Mouse (Mus musculus) adrenal gland, adult (tissue): Measurements from ENCODE around the gene Il18bp.

Experiments used
- DNase-seq, 2 experiments: peaks; one replicate each; pipeline ENCODE4 v3.0.0; 2022 to 2023; ENCODE audit warnings: low spot score in 1 of 2; ENCODE audit not compliant: inconsistent age in 2 of 2

Il18bp gene

DNA sequence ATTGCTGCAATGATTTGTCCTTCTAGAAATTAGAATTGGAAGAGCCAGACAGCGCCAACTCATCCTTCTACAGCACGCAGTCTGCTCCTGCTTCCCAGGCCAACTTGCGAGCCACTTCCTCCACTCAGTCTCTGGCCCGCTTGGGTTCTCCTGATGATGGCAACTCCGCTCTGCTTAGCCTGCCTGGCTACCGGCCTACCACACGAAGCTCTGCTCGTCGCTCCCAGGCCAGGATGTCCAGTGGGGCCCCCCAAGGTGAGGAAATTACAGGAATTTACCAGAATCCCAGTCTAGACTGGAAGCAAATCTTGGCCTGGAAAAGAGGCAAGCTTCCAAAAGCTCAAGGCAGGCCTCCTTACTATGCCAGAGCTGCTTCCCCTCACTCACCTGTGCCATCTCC, 6.6 kb downstream of the Il18bp start:
- peak in 1 of 2 experiments; percentile 64 for DNase-seq

DNA sequence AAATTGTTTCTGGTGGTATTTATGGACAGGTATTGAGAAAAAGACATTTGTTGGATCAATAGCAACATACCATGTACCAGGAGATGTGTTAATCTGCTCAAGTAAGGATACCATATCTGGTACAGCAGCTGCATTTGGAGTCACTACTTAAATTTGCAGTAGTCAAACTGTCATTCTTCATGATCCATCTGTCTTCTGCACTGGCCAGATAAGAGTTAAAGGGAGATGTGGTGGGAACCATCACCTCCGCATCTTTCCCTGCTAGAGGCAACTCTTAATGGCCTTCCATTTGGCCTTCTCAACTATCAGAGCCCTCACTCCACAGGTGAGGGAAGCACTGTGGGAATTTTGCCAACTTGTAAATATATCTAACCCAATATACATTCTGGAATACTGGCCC, 12.0 kb downstream of the Il18bp start:
- DNase-seq: no peak

DNA sequence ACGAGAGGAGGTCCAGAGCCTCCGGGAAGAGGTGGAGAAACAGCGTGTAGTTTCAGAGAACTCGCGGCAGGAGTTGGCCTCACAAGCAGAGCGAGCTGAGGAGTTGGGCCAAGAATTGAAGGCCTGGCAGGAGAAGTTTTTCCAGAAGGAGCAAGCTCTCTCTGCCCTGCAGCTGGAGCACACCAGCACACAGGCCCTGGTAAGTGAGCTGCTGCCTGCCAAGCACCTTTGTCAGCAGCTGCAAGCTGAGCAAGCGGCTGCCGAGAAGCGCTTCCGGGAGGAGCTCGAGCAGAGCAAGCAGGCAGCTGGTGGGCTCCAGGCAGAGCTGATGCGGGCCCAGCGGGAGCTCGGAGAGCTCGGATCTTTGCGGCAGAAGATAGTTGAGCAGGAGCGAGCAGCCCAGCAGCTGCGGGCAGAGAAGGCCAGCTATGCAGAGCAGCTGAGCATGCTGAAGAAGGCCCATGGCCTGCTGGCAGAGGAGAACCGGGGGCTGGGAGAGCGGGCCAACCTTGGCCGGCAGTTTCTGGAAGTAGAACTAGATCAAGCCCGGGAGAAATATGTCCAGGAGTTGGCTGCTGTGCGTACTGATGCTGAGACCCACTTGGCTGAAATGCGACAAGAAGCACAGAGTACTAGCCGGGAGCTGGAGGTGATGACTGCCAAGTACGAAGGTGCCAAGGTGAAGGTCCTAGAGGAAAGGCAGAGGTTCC, 17.4 kb downstream of the Il18bp start:
- peak in 1 of 2 experiments; percentile 54 for DNase-seq

DNA sequence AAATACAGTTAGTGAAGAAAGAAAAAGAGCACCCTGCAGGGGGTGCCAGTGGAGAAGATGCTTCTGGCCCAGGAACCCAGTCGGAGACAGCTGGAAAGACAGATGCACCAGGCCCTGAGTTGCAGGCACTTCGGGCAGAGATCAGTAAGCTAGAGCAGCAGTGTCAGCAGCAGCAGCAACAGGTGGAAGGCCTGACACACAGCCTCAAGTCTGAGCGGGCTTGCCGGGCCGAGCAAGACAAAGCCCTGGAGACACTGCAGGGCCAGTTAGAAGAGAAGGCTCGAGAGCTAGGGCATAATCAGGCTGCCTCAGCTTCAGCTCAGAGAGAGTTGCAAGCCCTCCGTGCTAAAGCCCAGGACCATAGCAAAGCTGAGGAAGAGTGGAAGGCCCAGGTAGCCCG, 18.2 kb downstream of the Il18bp start:
- DNase-seq: no peak

DNA sequence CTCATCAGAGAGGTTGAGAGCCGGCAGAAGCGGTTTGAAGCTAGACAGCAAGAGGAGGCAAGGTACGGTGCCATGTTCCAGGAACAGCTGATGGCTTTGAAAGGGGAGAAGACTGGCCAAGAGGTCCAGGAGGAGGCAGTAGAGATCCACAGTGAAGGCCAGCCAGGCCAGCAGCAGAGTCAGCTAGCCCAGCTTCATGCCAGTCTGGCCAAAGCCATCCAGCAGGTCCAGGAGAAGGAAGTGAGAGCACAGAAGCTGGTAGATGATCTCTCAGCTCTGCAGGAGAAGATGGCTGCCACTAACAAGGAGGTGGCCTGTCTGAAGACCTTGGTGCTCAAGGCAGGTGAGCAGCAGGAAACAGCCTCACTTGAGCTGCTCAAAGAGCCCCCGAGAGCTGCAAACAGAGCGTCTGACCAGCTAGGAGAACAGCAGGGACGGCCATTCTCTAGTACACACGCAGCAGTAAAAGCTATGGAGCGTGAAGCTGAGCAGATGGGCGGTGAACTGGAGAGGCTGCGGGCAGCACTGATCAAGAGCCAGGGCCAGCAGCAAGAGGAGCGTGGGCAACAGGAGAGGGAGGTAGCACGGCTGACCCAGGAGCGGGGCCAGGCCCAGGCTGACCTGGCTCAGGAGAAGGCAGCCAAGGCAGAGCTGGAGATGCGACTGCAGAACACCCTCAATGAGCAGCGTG, 18.9 kb downstream of the Il18bp start:
- no peak for DNase-seq

DNA sequence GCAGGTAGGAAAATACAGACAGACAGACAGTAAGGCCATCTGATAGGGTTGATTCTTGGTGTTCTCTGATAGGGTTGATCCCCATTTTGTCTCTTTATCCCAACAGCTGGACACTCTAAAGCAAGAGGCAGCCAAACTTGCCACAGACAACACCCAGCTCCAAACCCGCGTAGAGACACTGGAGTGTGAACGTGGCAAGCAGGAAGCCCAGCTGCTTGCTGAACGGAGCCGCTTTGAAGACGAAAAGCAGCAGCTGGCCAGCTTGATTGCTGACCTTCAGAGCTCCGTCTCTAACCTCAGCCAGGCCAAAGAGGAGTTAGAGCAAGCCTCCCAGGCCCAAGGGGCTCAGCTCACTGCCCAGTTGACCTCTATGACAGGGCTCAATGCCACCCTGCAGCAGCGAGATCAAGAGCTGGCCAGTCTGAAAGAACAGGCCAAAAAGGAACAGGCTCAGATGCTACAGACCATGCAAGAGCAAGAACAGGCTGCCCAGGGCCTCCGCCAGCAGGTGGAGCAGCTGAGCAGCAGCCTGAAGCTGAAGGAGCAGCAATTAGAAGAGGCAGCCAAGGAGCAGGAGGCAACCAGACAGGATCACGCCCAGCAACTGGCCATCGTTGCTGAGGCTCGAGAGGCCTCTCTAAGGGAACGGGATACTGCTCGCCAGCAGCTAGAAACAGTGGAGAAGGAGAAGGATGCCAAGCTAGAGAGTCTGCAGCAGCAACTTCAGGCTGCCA, 20.1 kb downstream of the Il18bp start:
- DNase-seq: peak; percentile 86 to 95

DNA sequence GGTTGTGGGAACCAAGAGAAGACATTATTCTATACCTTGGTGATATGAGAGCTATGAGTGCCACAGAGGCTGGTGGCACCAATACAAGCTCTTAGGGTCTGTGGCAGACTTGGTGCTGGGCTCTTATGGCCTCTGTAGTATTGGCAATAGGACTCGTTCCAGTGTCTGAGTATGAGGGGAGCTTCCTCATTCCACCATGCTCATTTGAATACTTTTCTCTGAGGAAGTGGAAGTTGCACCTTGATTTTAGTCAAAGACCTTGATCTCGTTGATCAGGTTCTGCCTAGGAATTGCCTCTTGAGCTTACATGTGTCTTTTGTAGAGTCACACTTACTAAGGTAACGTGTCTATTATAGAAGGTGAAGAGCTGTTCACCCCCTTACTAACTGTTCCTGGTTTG, 24.2 kb downstream of the Il18bp start:
- DNase-seq: no peak

DNA sequence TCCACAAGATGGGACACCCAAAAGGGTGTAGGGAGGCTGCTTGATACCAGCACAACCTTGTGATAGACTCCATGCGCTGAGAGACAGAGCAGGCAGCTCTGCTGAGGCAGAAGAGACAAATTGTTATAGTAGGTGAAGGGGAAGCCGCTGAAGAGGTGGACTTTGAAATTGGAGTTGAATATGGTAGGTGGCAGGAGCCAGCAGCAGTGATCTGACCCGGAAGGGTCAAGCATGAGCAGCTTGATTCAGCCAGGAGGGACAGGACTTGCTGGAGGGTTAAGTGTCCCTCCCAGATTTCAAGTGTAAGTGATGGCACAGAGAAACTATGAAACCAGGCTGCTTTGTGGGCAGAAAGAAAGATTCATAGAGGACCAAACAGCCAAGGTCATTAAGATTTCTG, 33.4 kb downstream of the Il18bp start:
- DNase-seq: no peak

DNA sequence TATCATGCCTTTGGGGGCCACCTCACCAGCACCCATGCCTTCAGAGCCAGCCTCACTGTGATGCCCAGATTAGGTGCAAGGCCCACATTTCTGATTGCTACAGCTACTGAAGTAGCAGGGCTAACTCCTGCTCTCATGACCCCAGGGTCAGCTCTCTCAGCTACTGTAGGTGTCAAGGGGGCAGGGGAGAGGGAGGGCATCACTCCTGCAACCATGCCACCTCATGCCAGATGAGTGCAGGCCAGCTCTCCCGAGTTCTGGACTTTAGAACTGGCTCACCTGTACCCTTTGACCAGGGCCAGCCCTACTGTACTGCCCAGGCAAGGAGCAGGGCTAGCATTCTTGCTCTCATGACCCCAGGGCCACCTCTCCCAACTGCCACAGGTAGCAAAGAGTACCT, 35.8 kb downstream of the Il18bp start:
- no peak for DNase-seq

DNA sequence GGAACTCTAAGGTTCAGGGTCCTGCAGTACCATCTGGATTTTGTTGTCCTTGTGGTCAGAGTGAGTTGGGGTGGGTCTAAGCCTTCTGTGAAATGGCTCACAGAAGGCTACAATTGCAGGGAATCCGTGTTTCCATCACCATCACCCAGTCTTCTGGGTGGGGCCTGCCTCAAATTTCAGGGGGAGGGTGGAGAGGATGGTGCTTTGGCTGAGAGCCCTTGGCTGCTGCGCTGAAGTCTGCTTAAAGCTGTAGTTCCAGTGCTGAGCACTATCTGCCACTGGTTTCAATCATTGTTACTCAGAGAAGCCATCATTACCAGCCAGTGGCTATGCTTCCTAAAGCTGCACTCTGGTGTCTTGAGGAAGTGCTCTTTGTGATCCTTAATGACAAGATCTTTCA, 44.0 kb downstream of the Il18bp start:
- peak in 1 of 2 experiments; percentile 68 for DNase-seq

DNA sequence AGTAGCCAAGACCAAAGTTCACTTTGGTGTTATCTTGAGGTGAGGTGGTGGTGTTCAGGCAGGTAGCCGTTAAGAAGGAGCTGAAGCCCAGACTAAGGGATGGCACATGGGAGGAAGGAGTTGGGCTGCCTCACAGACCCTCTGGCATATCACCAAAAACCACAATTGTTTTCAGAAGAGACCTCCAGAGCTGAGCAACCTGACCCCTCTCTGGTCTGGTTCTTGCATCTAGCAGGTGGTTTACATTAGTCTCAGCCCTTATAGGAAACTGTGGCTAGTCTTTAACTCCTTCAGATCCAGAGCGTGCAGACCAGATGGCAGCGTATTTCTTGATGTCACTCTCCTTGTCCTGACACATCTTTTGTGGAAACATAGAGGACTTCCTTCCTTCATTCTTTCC, 44.8 kb downstream of the Il18bp start:
- no peak for DNase-seq

DNA sequence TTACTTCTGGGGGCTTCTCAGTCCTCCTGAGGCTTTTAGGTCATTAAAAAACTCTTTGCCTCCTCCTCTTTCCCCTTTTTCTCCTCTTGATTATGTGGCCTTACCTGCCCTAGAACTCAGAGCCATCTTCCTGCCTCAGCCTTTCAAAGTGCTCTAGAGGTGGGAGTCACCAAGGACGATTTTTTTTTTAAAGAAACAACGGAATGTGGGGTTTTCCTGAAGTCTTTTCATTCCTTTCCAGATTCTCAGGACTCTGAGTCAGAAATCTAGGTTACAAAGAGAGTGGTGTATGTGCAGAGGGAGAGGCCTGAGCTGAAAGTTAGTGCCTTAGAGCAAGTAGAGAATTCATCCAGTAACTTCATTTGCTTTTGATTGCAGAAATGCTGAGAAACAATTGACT, 46.8 kb downstream of the Il18bp start:
- DNase-seq: peak in 1 of 2 experiments; percentile 46

DNA sequence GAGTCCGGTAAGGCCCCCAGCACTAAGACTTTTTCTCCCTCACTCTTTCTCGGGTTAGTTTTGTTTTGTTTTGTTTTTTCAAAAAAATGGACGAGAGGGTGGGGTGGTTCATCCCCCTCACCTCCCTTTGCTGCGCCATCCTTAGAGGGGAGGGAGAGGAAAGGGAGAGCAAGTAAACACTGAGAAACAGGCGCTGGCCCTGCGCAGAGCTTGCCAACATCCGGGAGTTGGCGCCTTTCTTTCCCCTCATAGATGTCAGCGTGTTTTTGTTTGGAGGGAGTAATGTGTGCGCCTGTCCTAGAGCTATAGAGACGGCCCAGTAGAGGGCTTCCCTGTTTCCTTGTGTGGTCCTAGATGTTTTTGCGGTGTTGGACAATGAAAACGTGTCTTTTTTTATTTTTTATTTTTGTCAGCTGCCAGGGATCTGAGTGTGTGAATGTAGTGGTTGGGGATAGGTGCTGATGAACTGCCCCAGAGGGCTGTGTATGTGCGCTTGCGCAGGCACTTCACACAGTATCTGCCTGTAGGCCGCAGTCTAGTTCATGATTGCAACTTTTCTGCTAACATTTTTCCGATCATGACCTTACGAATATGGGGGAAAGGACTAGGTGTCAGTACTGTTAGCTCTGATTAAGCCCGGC, 47.5 kb downstream of the Il18bp start:
- peak; percentile 81 to 95 for DNase-seq

DNA sequence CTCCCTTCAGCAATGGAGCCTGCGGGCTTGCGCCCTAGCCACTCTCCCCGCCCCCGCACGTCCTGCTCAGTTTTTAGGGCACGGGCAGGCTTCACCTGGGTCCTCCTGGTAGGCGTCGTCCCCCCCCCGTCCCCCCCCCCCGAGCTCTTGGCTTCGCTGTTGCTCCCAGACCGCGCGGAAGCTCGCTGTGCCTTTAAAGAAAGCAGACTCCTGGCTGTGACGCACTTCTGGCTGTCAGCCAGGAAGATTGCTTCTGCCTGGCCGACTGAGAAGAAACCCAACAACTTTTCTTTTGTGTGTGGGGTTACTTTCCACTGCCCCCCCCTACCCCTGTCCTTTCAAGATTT, 48.1 kb downstream of the Il18bp start:
- DNase-seq: peak; percentile 92 to 97

DNA sequence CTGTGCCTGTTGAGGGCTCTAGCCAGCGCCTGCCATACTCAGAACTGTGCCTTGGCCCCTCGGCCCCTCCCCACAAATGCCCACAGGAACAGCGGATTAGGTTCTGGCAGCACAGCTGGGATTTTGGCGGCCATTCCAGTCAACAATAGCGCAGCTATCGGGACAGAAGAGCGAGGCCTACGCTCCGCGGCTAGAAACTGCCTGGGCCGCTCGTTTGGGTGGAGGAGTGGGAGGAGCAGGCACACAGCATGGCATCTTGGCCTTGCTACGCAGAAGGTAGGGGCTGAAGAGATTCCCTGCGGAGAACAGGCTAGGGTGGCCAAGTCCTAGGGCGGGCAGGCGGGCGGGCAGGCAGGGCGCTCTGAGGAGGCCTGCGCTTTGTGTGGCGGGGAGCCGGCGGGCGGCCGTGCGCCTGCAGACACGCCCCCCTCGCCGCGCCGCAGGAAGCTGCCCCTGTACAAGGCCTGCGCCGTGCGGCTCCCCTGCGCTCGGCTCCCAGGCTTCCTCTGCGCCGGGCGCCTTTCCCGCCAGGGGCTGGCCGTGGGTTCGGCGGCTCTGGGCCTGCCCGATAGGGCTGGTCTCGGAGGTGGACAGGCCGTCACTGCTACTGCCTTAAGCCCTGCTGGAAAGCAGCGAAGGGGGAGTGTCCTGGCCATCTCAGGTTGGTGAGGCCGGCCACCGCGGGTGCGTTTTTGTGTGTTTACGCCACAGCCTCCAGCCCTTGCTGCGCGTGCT, 48.6 kb downstream of the Il18bp start:
- DNase-seq: peak; percentile 92 to 97

DNA sequence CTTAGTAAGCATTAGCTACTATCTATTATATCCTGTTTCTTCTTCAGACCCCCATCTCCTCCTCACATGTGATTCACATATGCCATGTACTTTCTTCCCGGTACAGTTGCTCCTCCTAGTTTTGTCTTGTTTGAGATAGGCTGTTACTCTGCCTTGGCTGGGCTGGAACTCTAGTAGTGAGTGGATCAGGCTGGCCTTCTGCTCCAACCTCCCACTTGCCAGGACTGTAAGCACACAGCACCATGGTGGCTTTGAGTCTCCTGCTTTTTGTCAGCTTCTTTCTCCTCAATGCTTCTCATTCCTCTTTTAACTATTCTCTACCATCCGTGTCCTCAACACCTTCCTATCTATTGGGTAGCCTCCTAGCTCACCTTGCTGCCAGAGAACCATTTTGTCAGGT, 49.7 kb downstream of the Il18bp start:
- DNase-seq: no peak

DNA sequence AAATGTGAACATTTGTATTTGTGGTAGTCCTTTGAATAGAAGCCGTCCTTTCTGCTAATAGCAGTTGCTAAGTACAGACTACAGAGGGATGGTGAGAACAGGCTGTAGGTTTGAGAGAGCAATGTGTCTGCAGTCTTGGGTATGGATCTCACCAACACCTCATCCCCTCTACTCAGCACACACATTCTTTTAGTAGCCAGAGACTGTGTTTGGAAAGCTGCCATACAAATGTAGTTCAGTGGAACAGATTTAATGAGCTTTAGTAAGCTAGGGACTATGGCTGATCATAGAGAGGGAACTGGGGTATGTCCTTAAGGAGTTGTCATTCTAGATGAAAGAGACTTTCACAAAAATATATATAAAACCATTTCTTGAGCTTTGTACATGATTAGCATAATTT, 51.2 kb downstream of the Il18bp start:
- no peak for DNase-seq

DNA sequence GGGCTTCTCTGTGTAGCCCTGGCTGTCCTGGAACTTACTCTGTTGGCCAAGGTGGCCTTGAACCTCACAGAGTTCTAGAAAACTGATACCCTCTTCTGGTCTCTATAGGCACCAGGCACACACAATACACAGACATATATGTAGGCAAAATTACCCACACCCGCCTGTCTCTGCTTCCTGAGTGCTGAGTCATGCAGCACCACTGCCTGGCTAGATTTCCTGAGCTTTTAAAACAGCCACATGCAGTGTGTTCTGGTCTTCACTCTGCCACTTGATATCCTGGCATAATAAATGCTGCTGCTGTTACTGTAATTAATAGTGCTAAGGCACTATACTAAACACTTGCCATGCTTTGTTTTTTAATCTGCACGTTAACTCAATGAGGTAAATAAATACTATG, 52.9 kb downstream of the Il18bp start:
- DNase-seq: peak in 1 of 2 experiments; percentile 56
